ENCODE assay signal across 15 mouse cellular contexts in the genomic region with DNA sequence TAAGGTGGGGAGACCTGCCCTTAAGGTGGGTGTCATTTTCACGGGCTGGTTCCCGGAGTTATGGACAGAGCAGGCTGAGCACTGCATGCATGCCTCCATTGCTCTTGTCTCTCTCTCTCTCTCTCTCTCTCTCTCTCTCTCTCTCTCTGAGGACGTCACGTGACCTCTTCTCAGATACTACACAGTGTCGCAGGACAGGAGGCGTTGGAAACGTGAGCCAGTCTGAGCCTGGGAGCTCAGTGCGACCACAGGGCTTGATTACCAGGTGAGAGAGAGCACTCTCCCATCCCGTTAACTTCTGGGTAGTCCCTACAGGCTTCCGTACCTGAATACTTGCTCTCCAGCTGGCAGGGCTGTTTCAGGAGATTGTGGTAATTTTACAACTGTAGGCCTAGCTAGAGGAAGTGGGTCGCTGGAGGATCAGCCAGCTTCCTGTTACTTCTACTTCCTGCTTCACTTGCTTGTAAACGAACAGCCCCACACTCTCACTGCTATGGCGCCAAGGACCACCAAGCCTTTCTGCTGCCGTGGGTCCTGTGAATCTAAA. TPM values are rescaled to one million over a fixed set of nuclear protein-coding genes. Genes with fewer than 3 reads are reported as not detected.
DNase-seq lines count a peak whose midpoint lies in the region; ATAC-seq and TF ChIP-seq lines count a peak whose summit lies in the region.
"Had no signal": no experiment of that assay in that cellular context is flagged by ENCODE, and none has a peak within 500 bp of the region (broad histone marks: within the 10 kb centered on the region; RNA-seq: fewer than 3 reads in every experiment).

No protein-coding gene starts in this region.

- no peak for TF ChIP-seq POLR2A in liver, adult 2 months (IDR thresholded peaks at IDR 0.05; ENCODE audit: extremely low read depth, insufficient read depth, low read length)

- TF ChIP-seq EP300 in lung, postnatal 0 days (IDR thresholded peaks at IDR 0.05), result no peak

- H3K9me3 ChIP-seq in lung, postnatal 0 days (ENCODE audit: low read length), result no peaks in the 10 kb centered on the region
- H3K9me3 ChIP-seq: embryonic facial prominence, embryonic 12.5 days; neural tube, embryonic 12.5 days had no signal

- H3K9ac ChIP-seq in liver, adult 2 months (ENCODE audit: low read depth, low read length), result no peak overlapping the region
- no peak overlapping the region for H3K9ac ChIP-seq in lung, postnatal 0 days (replicated peaks; ENCODE audit: low read depth)
- H3K9ac ChIP-seq: embryonic facial prominence, embryonic 12.5 days; limb, embryonic 12.5 days; neural tube, embryonic 12.5 days had no signal

- no peaks in the 10 kb centered on the region for H3K36me3 ChIP-seq in liver, adult 2 months (ENCODE audit: control insufficient read depth, insufficient read depth, low read length)
- H3K36me3 ChIP-seq in lung, postnatal 0 days (ENCODE audit: insufficient read depth, low read length), result no peaks in the 10 kb centered on the region
- H3K36me3 ChIP-seq: embryonic facial prominence, embryonic 12.5 days; limb, embryonic 12.5 days; neural tube, embryonic 12.5 days had no signal

- no peak overlapping the region for H3K27ac ChIP-seq in liver, adult 2 months (replicated peaks; ENCODE audit: insufficient read depth, low read depth, low read length)
- 0 out of 2 replicates have a peak overlapping the region, but pooled peaks have one; percentile 4 for H3K27ac ChIP-seq in brown adipose tissue, adult 24 weeks (replicated peaks; ENCODE audit: low read depth, low read length)
- no peak overlapping the region for H3K27ac ChIP-seq in lung, postnatal 0 days (ENCODE audit: low read length)
- H3K27ac ChIP-seq: embryonic facial prominence, embryonic 12.5 days; gastrocnemius, adult 2 months; limb, embryonic 12.5 days; neural tube, embryonic 12.5 days; stomach, postnatal 0 days had no signal

- TF ChIP-seq CTCF in liver, adult 2 months (IDR thresholded peaks at IDR 0.05; ENCODE audit: low read depth, low read length), result no peak
- TF ChIP-seq CTCF in lung, postnatal 0 days (IDR thresholded peaks at IDR 0.05), result no peak

- H3K27me3 ChIP-seq in liver, adult 2 months (ENCODE audit: control insufficient read depth, insufficient read depth, low read length), result no peaks in the 10 kb centered on the region
- H3K27me3 ChIP-seq in lung, postnatal 0 days (replicated peaks; ENCODE audit: insufficient read depth, low read length), result no peaks in the 10 kb centered on the region
- H3K27me3 ChIP-seq: embryonic facial prominence, embryonic 12.5 days; limb, embryonic 12.5 days; neural tube, embryonic 12.5 days; Patski had no signal

- H3K79me2 ChIP-seq in liver, adult 2 months (ENCODE audit: control insufficient read depth, insufficient read depth, low read length), result no peaks in the 10 kb centered on the region

- no peak for ATAC-seq in lung, postnatal 0 days
- ATAC-seq: Patski had no signal

- no peaks in the 10 kb centered on the region for H3K4me1 ChIP-seq in liver, adult 2 months (ENCODE audit: control insufficient read depth, insufficient read depth, low read length)
- no peaks in the 10 kb centered on the region for H3K4me1 ChIP-seq in brown adipose tissue, adult 24 weeks (ENCODE audit: control insufficient read depth, insufficient read depth, insufficient read length, low read length)
- H3K4me1 ChIP-seq in lung, postnatal 0 days (ENCODE audit: insufficient read depth, low read depth, low read length), result no peaks in the 10 kb centered on the region
- H3K4me1 ChIP-seq: embryonic facial prominence, embryonic 12.5 days; neural tube, embryonic 12.5 days had no signal

- DNase-seq in liver, adult 2 months (ENCODE audit: extremely low read depth, low read depth, low spot score), result peak; percentile 14
- no peak for DNase-seq in liver
- DNase-seq in lung, postnatal 0 days (ENCODE audit: low spot score), result peak; percentile 36
- DNase-seq in thymus, postnatal 10 days (ENCODE audit: low spot score in 2 of 2), result peak; percentile 52 to 60
- no peak for DNase-seq in left cerebral cortex, postnatal 14 days (ENCODE audit: low spot score in 2 of 2)
- no peak for DNase-seq in adrenal gland, postnatal 36 days
- no peak for DNase-seq in left cerebral cortex, postnatal 4 days
- DNase-seq: gastrocnemius, adult 2 months; kidney, adult 8-10 months had no signal

- H3K4me3 ChIP-seq in liver, adult 2 months (ENCODE audit: insufficient read depth, low read depth, low read length), result no peak overlapping the region
- H3K4me3 ChIP-seq in brown adipose tissue, adult 24 weeks (ENCODE audit: insufficient read depth, low read depth, low read length), result no peak overlapping the region
- no peak overlapping the region for H3K4me3 ChIP-seq in lung, postnatal 0 days (ENCODE audit: low read depth, low read length)
- H3K4me3 ChIP-seq: embryonic facial prominence, embryonic 12.5 days; gastrocnemius, adult 2 months; limb, embryonic 12.5 days; neural tube, embryonic 12.5 days had no signal

- 69% methylated on average over 14 of the region's 14 CpGs for WGBS in liver, adult 2 months
- WGBS in lung, postnatal 0 days, result 44% methylated on average over 14 of the region's 14 CpGs

- H3K4me2 ChIP-seq in lung, postnatal 0 days (replicated peaks; ENCODE audit: low read depth, low read length), result no peak overlapping the region
- H3K4me2 ChIP-seq: embryonic facial prominence, embryonic 12.5 days; limb, embryonic 12.5 days; neural tube, embryonic 12.5 days had no signal

- intact Hi-C loops in left cerebral cortex, postnatal 14 days (cut with DNase I), result no loop called here
- intact Hi-C loops in left cerebral cortex, postnatal 4 days (cut with DNase I), result loop anchor here (10.0 kb wide), 1 partner anchor 711 kb away; no protein-coding TSS in a partner anchor

RNA-seq across cellular contexts. Expression of gene Aida, which starts 30.4 kb away (rescaled TPM):
- total RNA-seq in liver, adult 2 months (2014; rRNA removed), result 8.7 and 10.8 TPM in 2 replicates
- polyA plus RNA-seq in liver, adult 2 months (2012; rRNA removed), result 3.5 and 3.6 TPM in 2 replicates
- 30.0 and 35.5 TPM in 2 replicates for polyA plus RNA-seq in brown adipose tissue, adult 24 weeks (2012; ENCODE audit: insufficient read depth, insufficient read length, missing spikeins)
- polyA plus RNA-seq in lung, postnatal 0 days (2015; fragmentation: Nextera tagmentation; extraction: Ambion mirVana), result 23.7 and 31.4 TPM in 2 replicates
- 10 to 100 TPM; 45.6 to 48.4 TPM for total RNA-seq in left cerebral cortex, postnatal 14 days (2021)
- 10 to 100 TPM; 51.3 to 53.4 TPM for total RNA-seq in adrenal gland, postnatal 36 days (2021)
- total RNA-seq in left cerebral cortex, postnatal 4 days (2021), result 10 to 100 TPM; 69.5 to 90.3 TPM

RNA-seq across cellular contexts. Expression of gene Brox, which starts 31.1 kb away (rescaled TPM):
- 26.7 and 29.5 TPM in 2 replicates for total RNA-seq in liver, adult 2 months (2014; rRNA removed)
- 7.1 and 8.2 TPM in 2 replicates for polyA plus RNA-seq in liver, adult 2 months (2012; rRNA removed)
- polyA plus RNA-seq in brown adipose tissue, adult 24 weeks (2012; ENCODE audit: insufficient read depth, insufficient read length, missing spikeins), result 22.6 TPM in 2 replicates
- polyA plus RNA-seq in lung, postnatal 0 days (2015; fragmentation: Nextera tagmentation; extraction: Ambion mirVana), result 37.7 and 38.5 TPM in 2 replicates
- 10 to 100 TPM; 56.3 to 58.6 TPM for total RNA-seq in left cerebral cortex, postnatal 14 days (2021)
- total RNA-seq in adrenal gland, postnatal 36 days (2021), result 10 to 100 TPM; 50.5 to 57.0 TPM
- total RNA-seq in left cerebral cortex, postnatal 4 days (2021), result 10 to 100 TPM; 86.1 to 96.9 TPM

RNA-seq across cellular contexts. Expression of gene Disp1, which starts 44.7 kb away (rescaled TPM):
- 0.83 and 1.1 TPM in 2 replicates for total RNA-seq in liver, adult 2 months (2014; rRNA removed)
- polyA plus RNA-seq in liver, adult 2 months (2012; rRNA removed), result 1.9 and 3.4 TPM in 2 replicates
- 8.7 and 8.8 TPM in 2 replicates for polyA plus RNA-seq in brown adipose tissue, adult 24 weeks (2012; ENCODE audit: insufficient read depth, insufficient read length, missing spikeins)
- 3.5 and 4.0 TPM in 2 replicates for polyA plus RNA-seq in lung, postnatal 0 days (2015; fragmentation: Nextera tagmentation; extraction: Ambion mirVana)
- 1 to 10 TPM; 5.1 to 5.9 TPM for total RNA-seq in left cerebral cortex, postnatal 14 days (2021)
- 10 to 100 TPM; 14.9 to 17.0 TPM for total RNA-seq in adrenal gland, postnatal 36 days (2021)
- 1 to 10 TPM; 7.0 to 9.2 TPM for total RNA-seq in left cerebral cortex, postnatal 4 days (2021)

Comparison
In these comparisons a context has a peak if more than half of its experiments do, and no peak if none do; other contexts are left out.
1. DNase-seq: peak in liver, adult 2 months (single experiment), lung, postnatal 0 days (single experiment) and thymus, postnatal 10 days (2 of 2); none in liver (single experiment), left cerebral cortex, postnatal 14 days (0 of 2), adrenal gland, postnatal 36 days (0 of 2) and left cerebral cortex, postnatal 4 days (single experiment).